Comparison of ENCODE assay signal across 9 mouse cellular contexts in the genomic region with DNA sequence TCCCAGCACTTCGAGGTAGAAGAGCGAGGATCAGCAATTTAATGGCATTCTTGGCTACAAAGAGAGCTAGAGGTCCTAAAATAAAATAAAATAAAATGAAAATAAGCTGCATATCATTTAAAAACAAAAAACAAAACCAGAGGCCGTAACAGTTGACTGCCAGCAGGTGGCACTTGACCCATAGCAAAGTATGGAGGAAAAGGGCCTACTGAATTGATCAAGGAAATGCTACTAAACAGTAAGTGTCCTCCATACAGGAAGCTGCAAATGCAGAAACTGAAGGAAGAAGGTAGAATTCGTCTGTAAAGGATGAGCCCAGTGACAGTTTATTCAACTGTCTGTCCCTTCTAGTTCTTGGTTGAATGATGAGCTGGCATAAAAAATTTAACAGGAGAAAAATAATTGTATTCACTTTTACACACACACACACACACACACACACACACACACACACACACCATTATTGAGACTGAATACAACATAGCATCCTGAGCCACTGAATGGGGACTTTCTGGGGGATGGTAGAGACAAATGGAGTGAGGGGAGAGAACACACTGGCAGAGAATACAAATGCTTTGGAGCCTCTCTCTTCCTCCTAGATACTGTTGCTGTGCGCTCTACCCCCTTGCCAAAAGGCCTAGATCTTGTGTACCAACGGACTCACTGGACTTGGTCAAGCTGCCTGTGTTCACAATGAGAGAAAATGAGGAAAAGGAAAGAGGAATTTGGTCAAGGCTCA. TPM values are rescaled to one million over a fixed set of nuclear protein-coding genes. Genes with fewer than 3 reads are reported as not detected.
DNase-seq lines count a peak whose midpoint lies in the region; ATAC-seq and TF ChIP-seq lines count a peak whose summit lies in the region.
"Had no signal": no experiment of that assay in that cellular context is flagged by ENCODE, and none has a peak within 500 bp of the region (broad histone marks: within the 10 kb centered on the region; RNA-seq: fewer than 3 reads in every experiment).

No protein-coding gene starts in this region.

- H3K27me3 ChIP-seq in E14TG2a.4 (ENCODE audit: insufficient read depth, low read length): no peaks in the 10 kb centered on the region
- H3K27me3 ChIP-seq in hindbrain, embryonic 16.5 days (replicated peaks; ENCODE audit: control insufficient read depth, insufficient read depth, low read length): no peaks in the 10 kb centered on the region

- H3K36me3 ChIP-seq in E14TG2a.4 (ENCODE audit: insufficient read depth, low read length): 0 out of 2 replicates have a peak, but pooled peaks cover 4% of the 10 kb centered on the region
- no peaks in the 10 kb centered on the region for H3K36me3 ChIP-seq in hindbrain, embryonic 16.5 days (ENCODE audit: control insufficient read depth, insufficient read depth, low read length)

- no peak overlapping the region for H3K4me2 ChIP-seq in hindbrain, embryonic 16.5 days (ENCODE audit: low read length)

- peak; percentile 92 for ATAC-seq in hindbrain, embryonic 16.5 days

- H3K9ac ChIP-seq in hindbrain, embryonic 16.5 days (ENCODE audit: low read depth, low read length): no peak overlapping the region

- no peak for DNase-seq in layer of hippocampus, adult 2 months (ENCODE audit: low spot score in 2 of 2)
- DNase-seq in layer of hippocampus, postnatal 36 days: no peak
- peak; percentile 32 for DNase-seq in A20 (ENCODE audit: low read depth, low spot score)
- no peak for DNase-seq in gastrocnemius, postnatal 4 days (ENCODE audit: low spot score in 2 of 2)
- no peak for DNase-seq in testis, postnatal 14 days (ENCODE audit: low spot score)
- no peak for DNase-seq in ovary, postnatal 14 days (ENCODE audit: low spot score)
- DNase-seq: gastrocnemius, postnatal 14 days had no signal

- WGBS in hindbrain, embryonic 16.5 days: 68% methylated on average over 6 of the region's 6 CpGs

- no peaks in the 10 kb centered on the region for H3K4me1 ChIP-seq in E14TG2a.4 (replicated peaks; ENCODE audit: low read depth, low read length)
- no peaks in the 10 kb centered on the region for H3K4me1 ChIP-seq in hindbrain, embryonic 16.5 days (ENCODE audit: control insufficient read depth, insufficient read depth, low read depth, low read length)

- no peaks in the 10 kb centered on the region for H3K9me3 ChIP-seq in E14TG2a.4 (ENCODE audit: low read length)
- H3K9me3 ChIP-seq in hindbrain, embryonic 16.5 days (ENCODE audit: control insufficient read depth, low read length): no peaks in the 10 kb centered on the region

- TF ChIP-seq CTCF in layer of hippocampus, adult 2 months (conservative IDR thresholded peaks at IDR 0.05): peak; percentile 76
- peak; percentile 39 for TF ChIP-seq CTCF in E14TG2a.4 (conservative IDR thresholded peaks at IDR 0.05; ENCODE audit: low read length)

- H3K4me3 ChIP-seq in layer of hippocampus, adult 2 months: no peak overlapping the region
- no peak overlapping the region for H3K4me3 ChIP-seq in E14TG2a.4 (replicated peaks; ENCODE audit: low read length)
- no peak overlapping the region for H3K4me3 ChIP-seq in hindbrain, embryonic 16.5 days (ENCODE audit: low read length)

- peak overlapping the region; percentile 59; the same call in 1 of the 2 replicates for H3K27ac ChIP-seq in layer of hippocampus, adult 2 months
- no peak overlapping the region for H3K27ac ChIP-seq in hindbrain, embryonic 16.5 days (ENCODE audit: low read depth, low read length)

RNA-seq across cellular contexts. Expression of a gene that starts 11.0 kb away (rescaled TPM):
- total RNA-seq in layer of hippocampus, adult 2 months (2021): 10 to 100 TPM; 20.9 to 21.0 TPM
- total RNA-seq in layer of hippocampus, postnatal 36 days (2021): 10 to 100 TPM; 18.8 to 20.0 TPM
- 12.1 and 12.3 TPM in 2 replicates for polyA plus RNA-seq in hindbrain, embryonic 16.5 days (2015; fragmentation: Nextera tagmentation; extraction: Ambion mirVana)
- total RNA-seq in gastrocnemius, postnatal 4 days (2021): 1 to 10 TPM; 4.7 to 6.6 TPM
